Mouse (Mus musculus) embryonic fibroblast, embryonic 13.5 days (primary cell): ENCODE data around the gene Itpr3.

Experiments used
- CTCF ChIP-seq: IDR thresholded peaks from 2 replicates; pipeline ENCODE4 v1.5.1; 2011; ENCODE audit warnings: mild to moderate bottlenecking, control low read depth, low read length, moderate library complexity, borderline replicate concordance; ENCODE audit not compliant: insufficient read depth
- POLR2A ChIP-seq: IDR thresholded peaks from 2 replicates; pipeline ENCODE4 v1.6.1; 2011; ENCODE audit warnings: low read depth, mild to moderate bottlenecking, control low read depth, low read length, moderate library complexity

GRCm38 (mm10) chr17:27141971-27142450 lies 84.9 kb downstream of the Itpr3 start:
- peak; percentile 61 for TF ChIP-seq POLR2A
- TF ChIP-seq CTCF, result no peak
